Mouse (Mus musculus) small intestine, adult 2 months (tissue): ENCODE data around the gene Erp27.

ENCODE experiments used
- CTCF ChIP-seq: fragments of 200-500 bp; IDR thresholded peaks from 2 replicates; pipeline ENCODE4 v1.5.1; 2012; ENCODE audit warnings: low read depth, mild to moderate bottlenecking, control low read depth, inconsistent platforms, low read length, moderate library complexity, mixed read lengths; ENCODE audit not compliant: insufficient replicate concordance, insufficient read length; ENCODE audit errors: extremely low read depth
- POLR2A ChIP-seq: fragments of 200-500 bp; IDR thresholded peaks from 2 replicates; pipeline ENCODE4 v1.6.1; 2012; ENCODE audit warnings: low read depth, mild to moderate bottlenecking, control low read depth, inconsistent platforms, low read length, moderate library complexity

- TF ChIP-seq CTCF (no peak), POLR2A (no peak)
Observed at GRCm38 (mm10) chr6:136894532-136895339, 27.2 kb downstream of the Erp27 start.
